Mouse (Mus musculus): ENCODE data around the gene Sumf1.

The Sumf1 gene

DNA sequence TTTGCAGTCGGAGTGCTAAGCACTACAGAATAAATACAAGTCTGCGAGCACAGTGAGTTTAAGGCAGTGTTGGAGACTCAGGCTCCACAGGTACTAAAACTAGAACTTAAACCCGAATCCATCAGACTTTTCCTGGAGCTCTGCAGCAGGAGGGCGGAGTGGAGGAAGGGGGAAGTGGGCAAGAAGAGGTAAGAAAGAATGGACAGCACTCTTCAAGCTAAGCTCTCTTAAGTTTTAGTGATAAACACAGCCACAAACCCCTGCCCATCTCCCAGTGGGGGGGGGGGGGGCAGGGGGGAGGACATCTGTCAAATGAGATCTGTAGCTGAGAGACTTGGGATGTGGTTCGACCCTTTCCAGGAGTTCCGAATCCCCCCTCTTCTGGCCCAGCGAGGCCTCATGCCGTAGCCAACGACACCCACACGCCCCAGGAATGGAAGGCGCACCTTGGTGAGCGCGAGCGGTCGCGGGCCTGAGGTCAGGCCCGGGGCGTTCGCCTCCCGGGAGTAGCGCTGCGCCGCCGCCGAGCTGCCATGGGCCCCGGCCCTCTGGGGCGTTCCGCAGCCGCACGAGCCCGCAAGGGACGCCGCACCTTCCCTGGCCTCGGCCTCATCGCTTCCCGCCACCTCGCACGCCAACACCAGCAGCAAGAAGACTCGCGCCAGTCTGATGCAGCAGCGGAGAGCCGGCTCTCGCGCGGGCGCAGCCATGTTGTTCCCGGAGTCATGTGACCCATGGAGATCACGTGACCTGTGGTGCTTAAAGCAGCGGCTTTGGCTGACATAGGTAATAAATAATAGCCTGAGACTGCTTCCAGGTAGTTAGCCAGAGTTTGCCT, at the start of gene Sumf1:
Gene Sumf1 (minus strand): TSS at position 736 of the 838 bp plus-strand sequence.
- DNase-seq (ENCODE audit: extremely low spot score) = peak; percentile 86

GRCm38 (mm10) chr6:108234536-108234935, 49.2 kb upstream of the Sumf1 start:
- DNase-seq (ENCODE audit: extremely low spot score) = no peak

GRCm38 (mm10) chr6:108233070-108233469, 47.7 kb upstream of the Sumf1 start:
- DNase-seq (ENCODE audit: extremely low spot score) = no peak

- no peak for DNase-seq (ENCODE audit: extremely low spot score)
Observed at GRCm38 (mm10) chr6:108231892-108232710, 46.7 kb upstream of the Sumf1 start.

GRCm38 (mm10) chr6:108230608-108231007, 45.2 kb upstream of the Sumf1 start:
- no peak for DNase-seq (ENCODE audit: extremely low spot score)

- DNase-seq (ENCODE audit: extremely low spot score) = no peak
Observed at GRCm38 (mm10) chr6:108228601-108229000, 43.2 kb upstream of the Sumf1 start.

GRCm38 (mm10) chr6:108228048-108228447, 42.7 kb upstream of the Sumf1 start:
- no peak for DNase-seq (ENCODE audit: extremely low spot score)

DNA sequence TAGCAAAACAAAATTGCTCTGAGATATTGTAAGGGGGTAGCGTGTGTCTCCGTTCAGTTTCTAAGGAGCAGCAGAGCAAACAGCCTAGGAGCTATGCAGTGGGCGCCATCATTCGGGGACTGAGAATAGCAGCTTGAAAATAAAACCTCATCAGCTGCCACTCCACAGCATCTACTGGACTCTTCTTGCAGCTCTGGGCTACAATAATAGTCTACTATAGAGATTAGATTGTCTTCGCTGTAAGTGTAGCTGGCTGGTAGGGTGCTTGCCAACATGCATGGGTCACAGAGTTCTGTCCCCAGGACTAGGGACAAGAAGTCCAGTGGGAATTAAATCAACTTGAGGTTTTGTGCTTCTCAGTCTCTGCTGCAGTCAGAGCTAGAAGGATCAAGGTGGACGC, 42.1 kb upstream of the Sumf1 start:
- no peak for DNase-seq (ENCODE audit: extremely low spot score)

DNA sequence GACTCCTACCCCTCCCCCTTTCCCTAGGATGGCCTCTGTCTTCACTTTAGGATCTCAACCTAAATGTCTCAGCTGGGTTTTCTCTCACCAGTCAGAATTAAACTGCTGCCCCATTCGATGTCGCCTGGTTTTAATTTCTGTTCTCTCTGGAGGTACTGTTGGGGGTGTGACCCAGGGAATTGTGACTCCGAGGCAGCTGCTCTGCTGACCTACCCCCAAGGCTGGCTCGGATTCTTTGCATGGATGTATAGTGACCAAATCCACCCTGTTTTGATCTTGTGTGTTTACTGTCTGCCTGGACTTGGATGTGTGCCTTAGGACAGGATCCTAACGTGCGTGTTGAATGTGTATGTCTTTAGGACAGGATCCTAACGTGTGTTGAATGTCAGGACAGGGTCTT, 40.8 kb upstream of the Sumf1 start:
- DNase-seq (ENCODE audit: extremely low spot score) = no peak

DNA sequence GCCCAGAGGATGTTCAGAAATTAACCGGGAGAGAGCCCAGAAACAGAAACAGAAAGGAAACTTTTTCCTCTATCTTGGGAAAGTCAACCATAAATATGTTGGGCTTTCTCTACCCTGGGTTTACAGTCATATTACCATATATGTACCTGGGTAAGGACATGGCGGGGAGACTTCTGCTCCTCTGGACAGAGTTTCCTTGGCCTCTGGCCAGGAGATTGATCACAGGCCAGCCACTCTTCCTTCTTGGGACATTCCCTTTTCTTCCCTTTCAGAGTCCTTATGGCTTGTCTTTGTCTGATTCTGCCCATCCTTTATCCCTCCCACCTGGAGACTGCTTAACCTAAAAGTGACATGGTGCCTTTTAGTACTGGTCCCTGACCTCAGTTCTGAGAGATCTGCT, 39.6 kb upstream of the Sumf1 start:
- DNase-seq (ENCODE audit: extremely low spot score) = no peak

GRCm38 (mm10) chr6:108224361-108224760, 39.0 kb upstream of the Sumf1 start:
- DNase-seq (ENCODE audit: extremely low spot score) = no peak

- DNase-seq (ENCODE audit: extremely low spot score) = no peak
Observed at GRCm38 (mm10) chr6:108222875-108223274, 37.5 kb upstream of the Sumf1 start.

DNA sequence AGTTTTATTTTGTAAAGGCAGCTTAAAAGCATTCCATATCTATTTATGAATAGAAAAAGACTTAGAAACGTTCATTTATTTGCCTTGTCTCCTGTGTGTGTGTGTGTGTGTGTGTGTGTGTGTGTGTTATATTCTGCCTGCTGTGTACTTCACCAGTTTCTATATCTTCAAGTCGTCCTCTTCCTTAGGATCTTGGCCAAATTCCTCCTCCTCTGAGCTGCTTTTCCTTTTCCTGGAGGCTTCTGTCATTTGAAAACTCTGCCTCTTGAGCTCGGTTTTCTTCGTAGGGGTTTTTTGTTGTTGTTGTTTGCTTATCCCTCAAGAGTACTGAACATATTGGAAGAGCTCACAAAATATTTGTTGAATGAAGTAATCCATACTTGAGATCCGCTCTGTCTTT, 37.1 kb upstream of the Sumf1 start:
- DNase-seq (ENCODE audit: extremely low spot score) = no peak

GRCm38 (mm10) chr6:108217987-108218386, 32.6 kb upstream of the Sumf1 start:
- no peak for DNase-seq (ENCODE audit: extremely low spot score)

- DNase-seq (ENCODE audit: extremely low spot score) = no peak
Observed at GRCm38 (mm10) chr6:108216832-108217231, 31.4 kb upstream of the Sumf1 start.

- no peak for DNase-seq (ENCODE audit: extremely low spot score)
Observed at GRCm38 (mm10) chr6:108216091-108216490, 30.7 kb upstream of the Sumf1 start.

- DNase-seq (ENCODE audit: extremely low spot score) = no peak
Observed at GRCm38 (mm10) chr6:108214294-108214925, 29.0 kb upstream of the Sumf1 start.

DNA sequence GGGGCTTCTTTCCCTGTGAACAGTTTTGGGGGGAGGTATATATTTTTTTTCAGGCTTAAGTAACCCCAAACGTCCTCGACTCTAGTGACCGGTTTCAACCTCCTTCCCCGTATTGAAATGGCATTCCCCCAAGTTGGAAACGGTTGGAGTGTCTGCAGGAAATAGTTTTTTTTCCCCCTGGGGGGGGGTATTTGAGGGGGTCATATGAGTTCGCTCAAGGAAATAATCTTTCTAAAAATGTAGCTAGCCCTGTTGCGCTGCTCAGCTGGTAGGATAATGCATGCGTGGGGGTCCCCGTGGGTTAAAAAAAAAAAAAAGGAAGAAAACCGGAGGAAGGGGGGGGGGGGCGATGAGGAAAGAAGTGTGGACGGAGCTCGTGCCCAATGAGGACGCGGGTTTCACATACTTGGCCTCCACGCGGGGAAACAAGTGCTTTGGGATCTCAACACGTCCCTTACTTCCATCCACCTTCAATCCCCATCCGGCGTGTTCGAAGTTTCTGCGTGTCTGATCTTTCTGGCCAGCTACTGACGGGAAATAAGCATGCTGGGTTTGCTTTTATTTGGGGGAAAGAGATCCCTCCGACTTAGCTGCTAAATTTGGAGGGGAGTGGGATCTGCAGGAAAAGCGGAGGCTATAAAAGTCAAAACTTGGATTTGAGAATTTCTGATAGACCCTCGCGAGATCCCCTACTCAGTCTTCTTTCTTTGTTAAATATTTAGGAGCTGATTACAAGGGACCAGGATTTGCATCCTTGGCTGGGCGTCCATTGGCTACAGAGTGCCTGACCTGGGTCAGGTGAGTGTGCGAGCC, 28.3 kb upstream of the Sumf1 start:
- peak; percentile 35 for DNase-seq (ENCODE audit: extremely low spot score)

DNA sequence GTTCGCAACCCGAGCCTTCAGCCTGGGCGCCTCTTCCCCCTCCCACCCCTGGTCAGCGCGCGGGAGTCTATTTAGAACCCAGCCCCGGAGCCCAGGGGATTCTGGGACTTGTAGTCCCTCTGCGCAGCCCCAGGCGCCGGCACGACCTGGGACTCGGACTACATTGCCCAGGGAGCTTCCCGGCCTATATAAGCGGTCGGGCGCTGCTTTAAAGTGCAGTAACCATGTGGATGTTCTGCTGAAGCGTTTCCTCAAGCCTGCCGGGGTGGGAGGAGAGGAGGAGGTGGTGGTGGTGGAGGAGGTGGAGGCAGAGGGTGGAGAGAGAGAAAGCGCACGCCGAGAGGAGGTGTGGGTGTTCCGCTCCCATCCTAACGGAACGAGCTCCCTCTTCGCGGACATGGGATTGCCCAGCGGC, 27.5 kb upstream of the Sumf1 start, which contains the start of gene Itpr1:
Gene Itpr1 (plus strand): TSS at position 216 of the 415 bp plus-strand sequence.
- DNase-seq (ENCODE audit: extremely low spot score) = peak; percentile 96

GRCm38 (mm10) chr6:108211896-108212880, 26.8 kb upstream of the Sumf1 start:
- no peak for DNase-seq (ENCODE audit: extremely low spot score)
